Mouse (Mus musculus) small intestine, adult 2 months (tissue): ENCODE data around the gene Tln2. TPM values are rescaled to one million over a fixed set of nuclear protein-coding genes. Genes with fewer than 3 reads are reported as not detected.

Experiments used
- H3K27ac ChIP-seq: fragments of 200-500 bp; 2 replicates; pipeline ENCODE4 v1.5.1; 2012; ENCODE audit warnings: low read depth, low read length, control low read depth, inconsistent platforms; ENCODE audit not compliant: insufficient read depth
- H3K27me3 ChIP-seq: fragments of 200-500 bp; 2 replicates; pipeline ENCODE4 v1.6.1; 2012; ENCODE audit warnings: mild to moderate bottlenecking, moderate library complexity, low read length, inconsistent platforms; ENCODE audit not compliant: control insufficient read depth, insufficient read depth
- H3K36me3 ChIP-seq: fragments of 200-500 bp; 2 replicates; pipeline ENCODE4 v1.6.1; 2012; ENCODE audit warnings: mild to moderate bottlenecking, low read length, control low read depth, inconsistent platforms; ENCODE audit not compliant: control insufficient read depth, insufficient read depth
- H3K4me1 ChIP-seq: fragments of 200-500 bp; 2 replicates; pipeline ENCODE4 v1.6.1; 2012; ENCODE audit warnings: low read length, inconsistent platforms, mixed read lengths; ENCODE audit not compliant: control insufficient read depth, insufficient read depth, insufficient read length
- H3K4me3 ChIP-seq: fragments of 200-500 bp; 2 replicates; pipeline ENCODE4 v1.5.1; 2012; ENCODE audit warnings: low read depth, mild to moderate bottlenecking, control low read depth, inconsistent platforms, low read length, moderate library complexity
- CTCF ChIP-seq: fragments of 200-500 bp; IDR thresholded peaks from 2 replicates; pipeline ENCODE4 v1.5.1; 2012; ENCODE audit warnings: low read depth, mild to moderate bottlenecking, control low read depth, inconsistent platforms, low read length, moderate library complexity, mixed read lengths; ENCODE audit not compliant: insufficient replicate concordance, insufficient read length; ENCODE audit errors: extremely low read depth
- POLR2A ChIP-seq: fragments of 200-500 bp; IDR thresholded peaks from 2 replicates; pipeline ENCODE4 v1.6.1; 2012; ENCODE audit warnings: low read depth, mild to moderate bottlenecking, control low read depth, inconsistent platforms, low read length, moderate library complexity
- WGBS: fragments of 180-500 bp; shearing (Covaris S2); methylation state at CpG from one replicate; pipeline ENCODE4 v1.1.7; 2018; 5-methylcytosine and 5-hydroxymethylcytosine counted together
- polyA plus RNA-seq: library from polyadenylated mRNA; depleted of rRNA; stranded (reverse); fragments of >200 nt; gene quantifications from 2 replicates; pipeline ENCODE4 v1.2.3, GENCODE M21; 2012

Gene Tln2
- polyA plus RNA-seq, 1 experiment, result 4.8 TPM

DNA sequence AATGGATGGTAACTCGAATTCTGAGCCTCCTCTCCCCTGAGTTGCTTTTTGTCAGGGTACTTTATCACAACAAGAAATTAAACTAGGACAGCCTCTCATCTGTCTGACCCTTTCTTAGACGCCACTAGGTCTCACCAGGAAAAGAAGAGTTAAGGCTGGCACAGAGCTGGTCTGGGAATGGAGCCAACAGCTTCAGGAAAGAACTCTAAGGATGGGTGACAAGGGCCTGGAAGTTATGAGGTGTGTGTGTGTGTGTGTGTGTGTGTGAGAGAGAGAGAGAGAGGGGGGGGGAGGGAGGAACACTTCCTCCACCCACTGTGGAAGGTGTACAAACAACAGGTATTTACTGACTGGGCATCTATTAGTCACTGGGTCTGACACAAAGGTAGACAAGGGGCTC, 294.6 kb downstream of the Tln2 start:
- Histone ChIP-seq H3K4me3 (no peak overlapping the region), H3K27ac (no peak overlapping the region), H3K27me3 (no peaks in the 10 kb centered on the region), H3K4me1 (peaks cover 34% of the 10 kb centered on the region; the same call in 1 of the 2 replicates), H3K36me3 (no peaks in the 10 kb centered on the region)
- TF ChIP-seq CTCF, result no peak
- TF ChIP-seq POLR2A, result no peak
- WGBS, result 29% methylated on average over 2 of the region's 2 CpGs

DNA sequence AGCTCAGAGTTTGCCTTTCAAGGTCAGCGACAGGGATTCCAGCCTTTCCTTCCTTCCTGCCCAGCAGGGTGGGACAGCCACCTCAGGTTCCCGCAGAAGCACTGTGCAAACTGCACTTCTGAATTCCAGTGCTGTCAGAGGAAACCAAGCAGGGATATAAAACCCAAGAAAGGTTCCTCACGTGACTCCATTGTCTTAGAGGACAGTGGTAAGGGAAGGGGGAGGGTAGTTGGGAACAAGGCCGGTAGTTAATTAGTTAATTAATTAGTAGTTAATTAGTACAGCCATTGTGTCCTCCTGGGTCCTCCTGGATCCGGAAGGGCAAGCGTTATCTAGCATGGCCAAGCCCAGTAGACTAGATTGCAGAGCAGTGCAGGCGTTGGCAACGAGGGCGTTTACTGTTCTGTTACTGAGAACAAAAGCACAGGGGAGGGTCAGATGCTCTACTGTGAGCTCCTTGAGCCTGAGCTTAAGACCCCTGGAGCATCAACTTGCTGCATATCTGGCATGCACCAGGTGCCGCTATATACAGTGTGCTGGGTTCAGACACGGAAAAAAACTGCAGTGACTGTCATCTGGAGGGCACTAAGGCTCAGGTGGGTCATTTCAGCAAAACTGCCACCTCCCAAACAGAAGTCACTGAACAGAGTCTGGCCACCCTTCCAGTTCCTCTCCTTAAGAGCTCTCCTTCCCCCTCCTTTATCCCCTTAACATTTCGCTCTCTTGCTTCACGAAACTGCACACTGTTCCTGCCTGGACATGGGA, 298.5 kb downstream of the Tln2 start:
- Histone ChIP-seq H3K4me3 (peak overlapping the region; percentile 10; the same call in 1 of the 2 replicates), H3K27me3 (no peaks in the 10 kb centered on the region), H3K27ac (peak overlapping the region; percentile 74), H3K4me1 (peaks cover 43% of the 10 kb centered on the region), H3K36me3 (no peaks in the 10 kb centered on the region)
- WGBS, result 26% methylated on average over 13 of the region's 13 CpGs
- TF ChIP-seq POLR2A, result 0 out of 2 replicates have a peak, but pooled peaks have one; percentile 11
- TF ChIP-seq CTCF, result no peak

GRCm38 (mm10) chr9:67250141-67250540, 309.4 kb downstream of the Tln2 start:
- H3K4me1 ChIP-seq, result peaks cover 3% of the 10 kb centered on the region; the same call in 1 of the 2 replicates
- TF ChIP-seq POLR2A (no peak), CTCF (no peak)
- no peaks in the 10 kb centered on the region for H3K36me3 ChIP-seq
- H3K27ac ChIP-seq, result no peak overlapping the region
- no peaks in the 10 kb centered on the region for H3K27me3 ChIP-seq
- H3K4me3 ChIP-seq, result no peak overlapping the region
- 43% methylated on average over 2 of the region's 2 CpGs for WGBS

DNA sequence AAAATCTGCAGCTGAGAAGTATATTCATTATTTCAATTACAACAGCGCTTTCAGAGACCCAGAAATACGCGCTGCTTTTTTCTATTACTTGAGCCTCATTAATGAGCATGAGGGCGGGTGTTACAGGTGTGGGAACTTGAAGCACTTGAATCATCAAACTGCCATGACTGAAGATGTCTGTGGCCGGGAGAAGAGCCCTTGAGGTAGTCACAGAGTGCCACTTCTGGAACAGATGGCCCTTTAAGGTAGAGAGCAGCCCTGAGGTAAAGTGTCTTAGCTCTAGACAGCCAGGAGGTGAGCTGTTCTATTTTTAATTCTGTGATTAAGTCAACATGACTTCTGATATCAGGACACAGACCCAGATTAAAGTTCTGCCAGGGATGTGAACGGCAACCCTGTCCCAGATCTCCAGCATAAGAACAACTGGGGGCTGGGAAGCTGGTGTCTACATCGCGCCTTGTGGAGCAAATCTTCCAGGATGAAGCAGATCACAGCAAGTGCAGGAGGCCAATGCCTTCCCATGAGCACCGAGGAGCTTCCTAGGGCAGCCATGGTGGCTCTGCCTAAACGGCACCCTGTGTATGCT, 312.0 kb downstream of the Tln2 start:
- no peak overlapping the region for H3K4me3 ChIP-seq
- 89% methylated on average over 10 of the region's 10 CpGs for WGBS
- peaks cover 3% of the 10 kb centered on the region; the same call in 1 of the 2 replicates for H3K4me1 ChIP-seq
- H3K36me3 ChIP-seq, result no peaks in the 10 kb centered on the region
- H3K27me3 ChIP-seq, result no peaks in the 10 kb centered on the region
- TF ChIP-seq CTCF (no peak), POLR2A (no peak)
- no peak overlapping the region for H3K27ac ChIP-seq

DNA sequence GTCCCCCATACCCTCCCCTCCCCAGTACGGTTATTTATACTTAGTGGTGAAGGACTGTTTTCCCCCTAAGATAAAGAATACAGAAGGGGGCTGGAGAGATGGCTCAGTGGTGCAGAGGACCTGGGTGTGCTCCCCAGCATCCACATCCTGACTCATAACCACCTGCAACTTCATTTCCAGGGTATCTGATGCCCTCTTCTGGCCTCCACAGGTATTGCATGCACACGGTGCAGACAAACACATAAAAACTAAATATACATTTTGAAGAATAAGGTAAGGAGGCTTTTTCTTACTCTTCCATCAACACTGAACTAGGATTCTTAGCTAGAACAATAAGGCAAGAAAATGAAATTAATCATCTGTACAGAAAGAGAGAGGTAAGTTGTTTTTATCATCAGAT, 314.2 kb downstream of the Tln2 start:
- H3K4me3 ChIP-seq, result no peak overlapping the region
- WGBS, result 96% methylated on average over 2 of the region's 2 CpGs

GRCm38 (mm10) chr9:67241683-67242082, 317.8 kb downstream of the Tln2 start:
- TF ChIP-seq POLR2A (no peak), CTCF (no peak)
- H3K4me1 ChIP-seq, result no peaks in the 10 kb centered on the region
- 87% methylated on average over 5 of the region's 5 CpGs for WGBS
- H3K36me3 ChIP-seq, result no peaks in the 10 kb centered on the region
- no peak overlapping the region for H3K27ac ChIP-seq
- H3K4me3 ChIP-seq, result no peak overlapping the region
- no peaks in the 10 kb centered on the region for H3K27me3 ChIP-seq

More for the DNA sequence above, 314.2 kb downstream of the Tln2 start:
- TF ChIP-seq CTCF (peak; percentile 29; the same call in 1 of the 2 replicates), POLR2A (no peak)
- Histone ChIP-seq H3K36me3 (no peaks in the 10 kb centered on the region), H3K27me3 (no peaks in the 10 kb centered on the region), H3K4me1 (peaks cover 1% of the 10 kb centered on the region; the same call in 1 of the 2 replicates), H3K27ac (no peak overlapping the region)

GRCm38 (mm10) chr9:67240456-67240855, 319.0 kb downstream of the Tln2 start:
- H3K27ac ChIP-seq, result no peak overlapping the region
- no peak for TF ChIP-seq POLR2A
- no peak for TF ChIP-seq CTCF
- no peak overlapping the region for H3K4me3 ChIP-seq
- no peaks in the 10 kb centered on the region for H3K36me3 ChIP-seq
- peaks cover 3% of the 10 kb centered on the region; the same call in 1 of the 2 replicates for H3K4me1 ChIP-seq
- H3K27me3 ChIP-seq, result no peaks in the 10 kb centered on the region
- WGBS, result 72% methylated on average over 9 of the region's 9 CpGs
